Mouse (Mus musculus) ovary, adult 18-20 months (tissue): ENCODE measurements around the gene Homer2.

Experiments
- DNase-seq: peaks from one replicate; pipeline ENCODE4 v3.0.0; 2022; ENCODE audit warnings: low spot score, mixed read lengths

Homer2 gene

DNA sequence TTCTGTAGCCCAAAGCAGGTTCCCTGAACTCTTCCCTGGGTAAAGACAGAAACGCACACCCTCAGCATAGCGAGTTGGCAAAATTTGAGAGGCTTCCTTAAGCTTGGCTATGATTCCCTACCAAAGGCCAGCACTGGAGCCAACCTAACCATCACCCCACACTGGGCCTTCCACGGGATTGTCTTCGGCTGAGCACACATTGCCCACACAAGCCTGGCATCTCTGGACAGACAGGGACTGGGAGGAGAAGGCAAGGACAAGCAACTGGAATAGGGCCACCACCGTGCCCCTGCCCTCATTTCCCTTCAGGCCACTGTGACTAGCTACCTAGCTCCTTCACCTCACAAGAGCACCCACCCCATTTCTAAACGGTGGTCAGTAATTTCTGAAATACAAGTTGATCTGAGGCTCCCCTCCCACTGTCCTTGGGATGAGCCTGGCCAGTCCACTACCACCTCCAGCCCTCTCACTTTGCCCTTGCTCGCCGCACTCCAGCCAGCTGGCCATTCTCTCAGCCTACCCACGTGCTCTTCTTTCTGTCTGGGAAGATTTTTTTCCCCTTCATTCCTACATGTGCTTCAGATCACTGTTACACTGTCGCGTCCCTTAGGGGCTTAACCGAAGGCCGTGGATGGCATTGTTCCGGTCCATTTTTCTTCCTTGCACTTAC is at the start of gene Homer2:
Gene Homer2, minus strand, starts transcription at position 57 of the 670 bp plus-strand sequence.
- DNase-seq = no peak

DNA sequence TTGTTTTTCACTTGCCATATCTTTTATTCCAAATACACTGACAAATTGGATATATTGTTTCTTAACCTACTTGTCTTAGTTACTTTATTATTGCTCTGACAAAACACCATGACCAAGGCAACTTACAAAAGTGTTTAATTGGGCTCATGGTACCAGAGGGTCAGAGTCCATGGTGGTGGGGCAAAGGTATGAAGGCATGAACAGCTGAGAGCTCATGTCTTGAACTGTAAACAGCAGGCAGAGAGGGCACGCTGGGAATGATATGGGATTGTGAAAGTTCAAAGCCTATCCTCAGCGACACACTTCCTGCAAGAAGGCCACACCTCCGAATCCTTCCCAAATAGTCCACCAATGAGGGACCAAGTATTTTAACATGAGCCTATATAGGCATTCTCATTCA is 40.6 kb upstream of the Homer2 start:
- DNase-seq = no peak

DNA sequence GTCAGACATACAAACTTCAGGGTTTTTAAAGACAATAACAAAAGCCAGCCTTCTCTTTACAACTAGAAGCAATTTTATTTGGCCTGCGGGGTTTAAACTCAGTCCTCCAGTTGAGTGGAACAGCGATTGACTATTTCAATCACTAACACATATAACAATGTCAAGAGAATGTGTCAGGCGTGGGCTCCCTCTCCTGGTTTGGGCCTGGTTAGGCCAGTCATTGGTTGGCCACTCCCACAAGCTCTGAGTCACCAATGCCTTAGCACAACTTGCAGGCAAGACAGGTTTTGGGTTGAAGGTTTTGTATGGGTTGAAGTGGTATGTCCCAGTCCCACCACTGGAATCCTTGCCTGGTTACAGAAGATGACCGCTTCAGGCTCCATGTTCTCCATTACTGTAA is 36.8 kb upstream of the Homer2 start:
- DNase-seq = no peak

DNA sequence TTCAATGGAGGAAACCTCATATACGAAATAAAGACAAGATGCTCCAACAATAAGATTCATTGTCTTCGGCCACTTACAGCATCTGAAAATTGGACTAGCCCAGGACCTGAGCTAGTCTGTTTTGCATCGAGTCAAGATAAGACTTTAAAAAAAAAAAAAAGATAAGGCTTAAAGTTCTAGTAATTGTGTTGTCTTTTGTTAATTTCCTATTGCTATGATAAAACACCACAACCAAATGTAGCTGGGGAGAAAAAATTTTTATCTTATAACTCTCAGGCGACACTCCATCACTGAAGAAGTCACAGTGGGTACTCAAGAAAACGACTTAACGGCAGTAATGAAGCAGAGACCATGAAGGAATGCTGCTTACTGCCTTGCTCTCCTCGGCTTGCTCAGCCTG is 32.7 kb upstream of the Homer2 start:
- DNase-seq = no peak

DNA sequence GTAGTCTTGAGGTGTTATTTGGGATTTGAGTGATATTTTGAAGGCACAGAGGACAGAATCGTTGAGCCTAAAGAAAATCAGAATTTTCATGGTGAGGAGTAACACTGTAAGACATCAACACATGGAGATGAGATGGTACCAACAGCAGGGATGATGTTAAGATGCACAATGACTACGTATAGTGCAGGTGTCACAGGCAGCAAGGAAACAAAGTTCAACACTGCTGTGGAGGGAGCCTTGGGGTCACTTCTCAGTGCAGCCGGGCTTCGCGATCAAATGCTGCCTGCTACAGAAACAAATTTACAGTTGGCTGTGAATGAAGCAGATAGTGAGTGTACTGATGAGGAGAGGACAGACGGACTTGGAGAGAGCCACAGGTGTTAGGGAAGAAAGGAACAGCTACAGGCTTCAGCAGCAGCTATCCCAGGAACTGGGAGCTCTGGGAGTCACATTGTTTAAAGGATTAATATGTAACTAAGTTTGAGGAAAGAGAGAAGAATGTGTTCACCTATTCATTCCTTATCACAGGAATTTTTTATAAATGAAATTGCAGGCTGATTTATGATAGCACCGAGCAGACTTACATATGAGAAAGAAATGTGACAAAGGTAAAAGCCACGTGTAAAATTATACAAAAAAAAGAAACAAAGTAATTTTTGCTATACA is 31.5 kb upstream of the Homer2 start:
- no peak for DNase-seq

DNA sequence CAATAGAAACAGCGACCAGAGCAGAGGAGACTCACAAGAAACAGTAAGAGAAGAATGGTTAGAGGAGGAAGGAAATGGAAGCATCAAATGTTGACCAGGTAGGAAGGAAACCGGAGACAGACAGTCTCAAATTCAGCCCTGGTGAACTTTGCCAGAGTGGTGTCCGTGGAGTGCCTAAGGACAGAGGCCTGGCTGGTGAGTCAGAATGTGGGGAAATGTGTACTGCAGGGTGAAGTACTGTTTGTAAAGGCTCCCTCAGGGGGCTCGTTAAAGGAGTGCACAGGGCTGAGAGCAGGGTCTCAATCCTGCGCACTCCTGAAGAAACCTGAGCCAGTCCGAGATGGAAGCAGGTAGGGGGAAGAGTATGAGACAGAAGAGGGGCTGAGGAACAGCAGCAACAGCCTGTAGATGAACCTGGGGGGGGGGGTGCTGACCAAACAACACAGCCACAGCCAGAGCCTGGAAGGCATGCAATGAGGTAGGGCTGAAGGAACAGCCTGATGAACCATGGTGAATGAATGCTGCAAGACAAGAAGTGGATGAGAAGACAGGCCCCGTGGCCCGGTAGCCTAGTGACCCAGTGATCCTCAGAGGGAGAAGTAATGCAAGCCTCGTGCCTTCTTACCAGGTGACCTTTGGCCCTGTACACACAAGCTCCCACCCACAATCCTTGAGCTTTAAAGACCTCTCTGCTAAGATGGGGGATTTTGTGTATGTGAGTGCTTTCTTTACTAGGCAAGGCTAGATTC is 28.1 kb upstream of the Homer2 start:
- no peak for DNase-seq

DNA sequence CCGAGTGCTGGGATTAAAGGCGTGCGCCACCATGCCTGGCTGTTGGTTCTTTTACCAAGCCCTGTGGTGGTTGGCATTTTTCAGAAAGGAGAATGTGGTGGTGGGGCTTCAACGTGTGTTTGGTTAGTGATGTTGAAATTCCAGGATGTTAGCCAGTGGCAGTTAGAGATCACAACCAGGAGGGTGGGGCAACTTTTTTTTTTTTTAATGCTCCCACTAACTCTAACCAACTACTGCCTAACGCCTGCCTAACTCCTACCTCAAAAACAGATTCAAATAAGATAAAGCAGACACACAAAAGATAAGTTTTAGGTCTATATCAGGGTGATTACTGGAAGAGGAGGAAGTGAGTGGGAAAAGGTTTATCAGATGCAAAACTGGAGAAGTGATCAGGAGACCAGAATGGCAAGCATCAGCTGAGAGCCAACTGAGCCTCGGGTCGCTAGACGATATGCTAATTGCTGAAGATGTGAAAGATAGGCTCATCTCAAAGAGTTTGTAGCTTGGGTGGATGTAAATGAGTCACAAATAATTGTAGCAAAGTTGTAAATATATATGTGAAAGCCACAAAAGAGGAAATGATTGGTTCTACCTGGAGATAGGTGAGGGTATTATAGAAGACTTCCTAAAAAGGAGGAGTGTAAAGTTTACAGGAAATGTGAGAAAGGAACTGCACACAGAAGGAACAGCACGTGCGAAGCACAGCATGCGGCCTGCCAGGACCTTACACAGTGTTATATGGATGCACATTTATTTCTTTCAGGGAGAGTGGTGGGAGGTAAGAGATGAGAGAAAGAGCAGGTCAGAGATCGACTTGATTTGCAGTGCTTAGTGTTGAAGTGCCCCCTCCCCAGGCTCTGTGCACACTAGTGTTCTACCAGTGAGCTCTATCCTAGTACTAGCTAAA is 25.1 kb upstream of the Homer2 start:
- DNase-seq = no peak

DNA sequence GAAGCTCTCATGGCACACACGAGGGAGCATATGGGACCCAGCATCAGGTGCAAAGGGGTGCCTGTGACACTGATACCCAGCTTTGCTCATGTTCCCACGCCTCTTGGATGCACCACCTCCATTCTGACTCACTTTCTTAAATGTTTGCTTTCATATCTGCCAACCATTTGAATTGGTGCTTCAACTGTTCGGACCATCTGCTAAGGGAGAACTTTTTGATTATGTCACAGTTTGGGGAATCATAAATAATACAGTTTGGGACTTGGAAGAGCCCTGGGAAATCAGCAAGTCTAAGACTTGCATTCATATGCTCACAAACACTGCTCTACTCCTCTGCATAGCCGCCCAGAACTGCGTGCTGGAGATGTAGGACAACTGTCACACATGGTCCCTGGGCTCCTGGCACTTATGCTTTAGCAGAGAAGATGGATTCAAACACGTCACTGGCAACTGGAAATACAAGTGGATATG is 23.9 kb upstream of the Homer2 start:
- no peak for DNase-seq

DNA sequence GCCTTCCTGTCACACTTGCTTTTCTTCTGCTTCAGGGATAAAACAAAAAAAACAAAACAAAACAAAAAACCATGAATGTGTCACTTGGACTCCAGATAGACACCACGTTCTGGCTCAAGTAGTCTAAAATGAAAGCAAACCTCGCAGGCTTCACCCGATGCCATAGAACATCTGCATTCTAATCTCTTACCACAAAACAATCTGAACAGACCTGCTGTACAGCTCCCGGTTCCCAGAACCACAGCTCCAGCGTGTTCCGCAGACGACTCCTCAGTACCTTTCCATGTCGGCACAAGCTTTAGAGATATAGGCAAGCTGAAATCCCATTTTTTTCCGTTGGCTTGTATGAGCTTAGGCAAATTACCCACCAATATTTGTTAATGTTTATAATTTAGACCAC is 22.5 kb upstream of the Homer2 start:
- DNase-seq = no peak

DNA sequence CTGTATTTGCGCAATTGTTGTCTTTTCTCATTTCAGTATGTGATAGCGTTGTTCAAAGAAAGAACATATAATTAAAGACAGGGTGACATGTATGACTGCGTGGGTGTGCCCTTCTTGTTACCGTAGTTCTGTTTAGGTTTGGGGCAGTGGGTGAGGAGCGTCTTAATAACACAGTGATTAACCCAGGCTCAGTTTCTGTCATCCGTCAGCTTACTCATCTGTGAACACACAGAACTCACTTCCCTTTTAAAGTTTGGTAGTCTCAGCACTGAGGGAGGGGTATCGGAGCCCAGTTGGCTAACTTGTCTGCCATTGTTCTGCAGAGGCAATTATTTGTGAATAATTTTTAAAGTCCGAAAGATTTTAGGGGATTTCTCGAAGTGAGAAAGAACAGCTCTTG is 20.4 kb upstream of the Homer2 start:
- no peak for DNase-seq

DNA sequence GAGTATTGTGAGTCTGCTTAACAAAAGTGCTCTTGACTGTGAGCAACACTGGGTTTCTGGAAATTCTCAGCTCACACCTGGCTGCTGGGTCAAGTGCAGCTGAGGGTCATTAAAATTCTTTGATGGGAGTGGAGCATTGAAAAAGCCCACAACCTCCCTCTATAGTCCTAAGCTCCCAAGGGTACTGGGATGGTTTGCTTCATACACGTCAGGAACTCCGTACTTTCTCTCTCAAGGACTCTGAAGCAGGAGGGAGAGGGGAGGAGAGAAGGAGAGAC is 19.3 kb upstream of the Homer2 start:
- no peak for DNase-seq

DNA sequence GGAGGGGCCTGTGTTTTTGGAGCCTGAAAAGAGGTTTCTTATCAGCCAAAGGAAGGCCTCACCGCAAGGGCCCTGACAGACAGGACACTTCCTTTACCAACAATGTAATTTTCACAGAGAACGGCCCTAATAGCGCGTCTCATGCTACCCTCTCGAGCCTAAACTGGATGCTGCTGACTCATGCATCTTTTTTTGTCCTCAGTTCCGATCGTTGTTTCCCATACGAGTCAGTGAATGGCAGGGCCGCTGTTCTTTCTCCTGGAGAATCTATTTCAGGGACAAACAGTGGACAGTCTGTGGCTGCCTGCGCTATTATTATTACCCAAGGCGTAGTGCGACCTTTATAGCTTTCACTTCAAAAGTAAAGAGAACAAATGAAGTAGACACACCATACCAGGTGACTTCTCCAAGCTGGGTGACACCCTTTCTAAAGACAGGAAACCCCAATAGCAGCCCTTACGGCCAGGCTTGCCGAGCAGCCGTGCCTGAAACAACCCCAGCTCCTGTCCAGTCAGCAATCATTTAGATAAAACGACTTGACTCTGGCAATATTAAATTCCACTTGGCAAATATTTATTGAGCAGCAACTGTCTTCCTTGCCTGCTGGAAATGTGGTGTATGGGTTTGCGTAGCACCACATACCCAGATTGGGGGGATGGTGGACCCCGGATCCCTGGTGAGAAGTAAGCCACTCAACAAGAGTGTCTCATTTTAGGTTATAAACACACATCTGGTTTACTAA is 18.8 kb upstream of the Homer2 start:
- DNase-seq = no peak

DNA sequence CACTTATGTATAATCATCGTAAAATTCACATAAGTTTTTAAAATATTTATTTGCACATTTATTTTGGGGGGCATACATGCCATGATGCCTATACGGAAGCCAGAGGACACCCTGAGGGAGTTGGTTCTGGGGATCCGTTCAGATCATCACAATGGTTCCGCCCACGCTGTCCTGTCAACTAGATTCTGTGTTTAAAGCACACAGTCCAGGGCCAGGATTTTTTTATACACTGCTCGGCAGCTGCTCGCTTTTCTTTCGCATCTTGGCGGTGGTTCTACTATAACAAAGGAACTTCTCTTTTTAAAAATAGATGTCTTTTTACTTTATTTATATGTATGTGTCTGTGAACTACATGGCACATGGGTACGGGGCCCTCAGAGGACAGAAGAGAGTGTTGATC is 16.5 kb upstream of the Homer2 start:
- no peak for DNase-seq

DNA sequence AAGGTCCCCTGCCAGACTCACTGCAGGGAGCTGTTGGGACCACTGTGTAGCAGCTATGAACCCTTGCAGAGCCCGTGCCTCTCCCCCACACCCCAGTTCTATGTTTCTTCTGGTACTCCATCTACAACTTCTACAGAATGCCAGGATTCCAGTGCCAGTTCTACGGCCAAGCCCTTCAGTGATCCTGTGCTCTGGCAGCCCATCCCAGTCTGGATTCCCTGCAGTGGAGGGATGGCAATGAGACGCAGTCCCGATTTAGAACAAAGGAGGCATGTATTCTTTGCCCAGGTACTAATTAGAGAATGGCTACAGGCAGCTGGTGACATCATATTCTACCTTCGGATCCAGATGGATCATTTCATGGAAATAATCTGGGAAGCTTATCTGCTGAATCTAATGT is 13.9 kb upstream of the Homer2 start:
- no peak for DNase-seq

DNA sequence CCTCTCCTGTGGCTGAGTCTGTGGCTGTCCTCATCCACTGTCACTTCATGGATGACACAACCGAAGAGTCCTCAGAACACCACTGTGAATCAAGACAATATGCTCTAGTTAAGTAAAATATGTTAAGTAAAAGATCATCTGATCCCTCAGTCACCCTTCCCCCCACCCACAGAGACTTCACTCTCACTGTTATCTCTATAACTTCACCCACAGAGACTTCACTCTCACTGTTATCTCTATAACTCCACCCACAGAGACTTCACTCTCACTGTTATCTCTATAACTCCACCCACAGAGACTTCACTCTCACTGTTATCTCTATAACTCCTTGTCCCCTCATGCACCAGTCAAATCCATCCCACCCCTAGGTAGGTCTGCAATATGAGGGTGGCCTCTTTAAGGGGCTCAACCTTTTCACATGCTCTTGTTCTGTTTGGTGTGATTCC is 11.9 kb upstream of the Homer2 start:
- no peak for DNase-seq

DNA sequence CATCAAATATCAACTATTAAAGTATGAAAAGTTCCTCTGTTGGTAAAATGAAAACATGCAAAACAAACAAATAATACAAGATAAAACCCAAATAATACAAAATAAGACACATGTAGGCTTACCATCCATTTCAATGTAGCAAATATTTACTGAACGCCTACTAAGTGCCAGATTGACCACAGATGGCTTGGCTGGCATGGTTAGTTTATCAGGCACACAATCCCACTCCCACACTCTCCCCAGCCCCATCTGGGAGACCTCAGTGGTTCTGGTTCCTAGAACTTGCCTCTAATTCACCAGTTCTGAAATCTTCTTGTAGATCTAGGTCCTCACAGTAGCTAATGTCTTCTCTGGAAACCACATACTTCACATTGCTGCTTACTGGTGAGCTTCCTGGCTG is 11.3 kb upstream of the Homer2 start:
- no peak for DNase-seq

DNA sequence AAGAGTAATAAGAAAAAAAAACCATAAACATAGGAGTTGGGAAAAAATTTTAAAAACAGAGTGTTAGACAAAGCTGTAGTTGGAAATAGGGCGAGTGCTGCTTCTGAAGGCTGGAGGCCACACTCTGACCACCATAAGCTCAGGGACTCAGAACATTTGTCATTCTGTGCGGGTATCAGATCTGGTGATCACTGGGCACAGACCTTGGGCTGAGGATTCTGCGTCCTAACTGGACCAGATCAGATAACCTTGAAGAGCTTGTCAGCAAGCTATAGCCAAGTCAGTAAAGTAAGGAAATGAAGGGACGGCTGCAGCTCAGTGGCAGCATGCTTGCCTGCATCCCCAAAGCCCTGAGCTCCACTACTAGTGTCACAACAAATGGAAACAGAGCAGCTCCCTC is 2.8 kb upstream of the Homer2 start:
- no peak for DNase-seq

DNA sequence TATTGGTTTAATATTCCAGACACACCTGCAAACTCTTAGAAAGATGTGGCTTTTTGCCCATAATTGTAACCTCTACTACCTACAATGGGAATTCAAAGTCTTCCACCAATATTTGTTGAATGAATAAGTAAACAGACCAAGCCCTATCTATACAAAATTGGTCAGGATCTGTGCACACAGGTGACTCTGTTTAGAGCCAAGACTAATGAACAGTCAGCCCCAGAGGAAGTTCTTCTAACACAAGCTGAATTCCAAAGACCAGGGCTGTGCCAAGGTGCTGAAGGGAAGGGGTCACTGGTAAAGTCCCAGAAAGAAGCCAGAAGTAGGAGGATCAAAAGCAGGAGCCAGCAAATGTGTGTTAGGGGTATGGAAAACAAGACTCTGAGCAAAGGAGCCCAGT is 838 bp upstream of the Homer2 start:
- DNase-seq = no peak

DNA sequence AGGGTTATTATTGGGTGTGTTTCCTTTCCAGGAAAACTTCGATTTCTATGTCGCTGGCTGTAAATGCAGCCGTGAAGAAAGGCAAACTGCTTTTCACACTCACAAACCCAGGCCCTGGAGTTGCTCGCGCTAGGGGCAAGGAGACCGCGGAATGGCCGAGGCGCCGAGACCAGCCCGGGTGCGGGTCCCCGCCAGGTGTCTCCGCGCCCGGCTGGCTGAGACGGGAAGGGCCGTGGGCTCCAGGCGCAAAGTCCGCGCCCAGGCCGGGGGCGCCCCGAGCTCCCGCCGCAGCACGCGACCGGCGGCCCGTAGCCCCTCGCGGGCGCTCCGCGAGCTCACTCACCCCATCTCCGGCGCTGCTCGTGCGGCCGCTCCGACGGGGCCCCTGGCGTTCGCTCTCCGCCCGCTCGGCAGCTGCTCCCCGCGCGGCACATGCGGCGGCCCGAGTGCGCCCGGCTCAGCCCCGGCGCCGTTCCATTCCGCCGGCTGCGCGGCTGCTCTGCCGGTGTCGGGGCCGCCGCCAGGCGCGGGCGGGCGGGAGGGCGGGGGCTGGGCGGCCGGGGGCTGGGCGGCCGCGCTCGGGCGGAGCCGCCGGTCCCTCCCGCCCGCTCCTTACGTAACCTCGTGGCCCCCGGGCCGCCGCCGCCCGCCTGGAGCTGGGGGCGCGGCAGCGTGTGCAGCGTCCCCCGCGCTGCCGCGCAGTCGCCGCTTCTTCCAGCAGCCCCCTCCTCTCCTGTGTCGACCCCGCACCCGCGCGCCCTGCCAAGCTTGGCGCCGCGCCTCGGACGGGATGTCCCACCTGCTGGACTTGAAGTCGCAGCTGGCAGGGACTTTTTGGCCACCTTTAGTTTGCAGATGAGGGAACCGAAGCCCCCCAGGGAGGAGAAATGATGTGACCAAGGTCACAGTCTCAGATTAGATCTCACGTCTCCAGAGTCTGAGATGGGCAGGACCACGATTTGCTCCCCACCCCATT is 623 bp downstream of the Homer2 start:
- DNase-seq = no peak

DNA sequence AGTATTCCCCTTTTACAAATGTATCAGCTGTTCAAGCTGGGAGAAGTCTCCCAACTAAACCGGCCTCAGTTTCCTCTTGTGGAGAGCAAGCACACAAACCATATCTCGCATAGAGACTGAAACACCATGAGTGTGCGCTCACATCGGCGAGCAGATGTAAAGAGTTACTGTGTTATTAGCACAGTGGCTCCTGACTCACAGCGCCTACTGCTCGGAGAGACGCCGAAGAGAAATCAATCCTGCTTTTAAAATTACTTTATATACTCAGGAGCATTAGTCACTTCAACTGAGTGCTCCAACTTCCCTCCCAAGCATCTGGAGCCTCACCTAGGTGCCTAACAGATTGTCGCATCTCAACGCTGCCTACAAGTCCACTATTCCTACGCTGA is 1.3 kb downstream of the Homer2 start:
- no peak for DNase-seq

DNA sequence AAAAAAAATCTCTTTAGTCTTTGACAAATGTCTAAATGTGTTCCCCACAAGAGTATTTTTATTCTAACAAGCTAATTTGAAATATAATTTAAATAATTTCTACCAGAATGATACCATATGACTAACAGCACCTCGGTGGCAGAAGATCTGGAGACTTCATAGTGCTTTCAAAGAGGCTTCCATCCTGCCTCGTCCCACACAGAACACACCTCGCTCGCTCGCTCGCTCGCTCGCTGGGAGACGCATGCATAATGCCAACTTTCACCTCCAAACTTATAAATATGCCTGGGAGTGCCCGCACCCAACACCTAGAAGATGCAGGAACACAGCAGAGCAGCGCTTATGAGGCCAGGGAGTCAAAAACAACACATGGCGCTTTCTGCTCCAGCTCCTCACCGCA is 9.0 kb downstream of the Homer2 start:
- DNase-seq = no peak
